Mouse (Mus musculus) cortical plate, adult 2 months (tissue): ENCODE results near the gene Phc2. TPM values are rescaled to one million over a fixed set of nuclear protein-coding genes. Genes with fewer than 3 reads are reported as not detected.
"Not testable (repeated sequence)": the region's sequence is repeated elsewhere in the genome, so short reads cannot be mapped to it uniquely, and the experiment has no call there.

Experiments used
- H3K27ac ChIP-seq: fragments of 200-500 bp; 2 replicates; pipeline ENCODE4 v1.5.1; 2012; ENCODE audit warnings: low read length, control low read depth, inconsistent platforms; ENCODE audit not compliant: insufficient read depth
- H3K4me1 ChIP-seq: fragments of 200-500 bp; 2 replicates; pipeline ENCODE4 v1.6.1; 2011; ENCODE audit warnings: low read length; ENCODE audit not compliant: control insufficient read depth, insufficient read depth
- H3K4me3 ChIP-seq: fragments of 200-500 bp; 2 replicates; pipeline ENCODE4 v1.5.1; 2011; ENCODE audit warnings: mild to moderate bottlenecking, low read length, control low read depth; ENCODE audit not compliant: insufficient read depth
- CTCF ChIP-seq: fragments of 200-500 bp; IDR thresholded peaks from 2 replicates; pipeline ENCODE4 v1.5.1; 2011; ENCODE audit warnings: mild to moderate bottlenecking, control low read depth, low read length; ENCODE audit not compliant: insufficient read depth; ENCODE audit errors: extremely low read depth
- POLR2A ChIP-seq: fragments of 200-500 bp; IDR thresholded peaks from 2 replicates; pipeline ENCODE4 v1.6.1; 2011; ENCODE audit warnings: mild to moderate bottlenecking, low read length, control low read depth; ENCODE audit not compliant: insufficient read depth; ENCODE audit errors: extremely low read depth
- polyA plus RNA-seq: library from polyadenylated mRNA; depleted of rRNA; stranded (reverse); fragments of >200 nt; gene quantifications from 2 replicates; pipeline ENCODE4 v1.2.3, GENCODE M21; 2012; rRNA removed

The Phc2 gene
- polyA plus RNA-seq = 88.5 and 92.4 TPM in 2 replicates

GRCm38 (mm10) chr4:128654505-128655381, at the start of gene Phc2:
TSS of gene Phc2 (plus strand) at chr4:128654702.
- H3K4me1 ChIP-seq = peaks cover 6% of the 10 kb centered on the region
- TF ChIP-seq CTCF (no peak), POLR2A (no peak)
- H3K4me3 ChIP-seq = peak within 1 kb of the TSS; percentile 92
- peak within 1 kb of the TSS; percentile 89 for H3K27ac ChIP-seq

- TF ChIP-seq CTCF (no peak), POLR2A (no peak)
- Histone ChIP-seq H3K27ac (no peak overlapping the region), H3K4me1 (peaks cover 4% of the 10 kb centered on the region), H3K4me3 (no peak overlapping the region)
Measured at GRCm38 (mm10) chr4:128606586-128606985, 47.9 kb upstream of the Phc2 start.

GRCm38 (mm10) chr4:128607661-128608060, 46.8 kb upstream of the Phc2 start:
- Histone ChIP-seq H3K4me1 (peaks cover 4% of the 10 kb centered on the region), H3K4me3 (no peak overlapping the region), H3K27ac (no peak overlapping the region)
- TF ChIP-seq CTCF = no peak

- Histone ChIP-seq H3K4me3 (peak overlapping the region; percentile 76), H3K4me1 (peaks cover 4% of the 10 kb centered on the region), H3K27ac (peak overlapping the region; percentile 51; the same call in 1 of the 2 replicates)
- TF ChIP-seq CTCF = no peak
- no peak for TF ChIP-seq POLR2A
Measured at GRCm38 (mm10) chr4:128609276-128609924, 45.1 kb upstream of the Phc2 start.

GRCm38 (mm10) chr4:128609925-128610402, 44.5 kb upstream of the Phc2 start, which contains the start of gene Zscan20:
TSS of gene Zscan20 (minus strand) at chr4:128610098.
- Histone ChIP-seq H3K27ac (peak within 1 kb of the TSS; percentile 51; the same call in 1 of the 2 replicates), H3K4me3 (peak within 1 kb of the TSS; percentile 76), H3K4me1 (peaks cover 4% of the 10 kb centered on the region)
- TF ChIP-seq POLR2A (peak; percentile 59), CTCF (no peak)

GRCm38 (mm10) chr4:128610706-128611105, 43.8 kb upstream of the Phc2 start:
- TF ChIP-seq POLR2A (no peak), CTCF (no peak)
- Histone ChIP-seq H3K4me3 (no peak overlapping the region; the same call in 1 of the 2 replicates), H3K27ac (no peak overlapping the region), H3K4me1 (peaks cover 4% of the 10 kb centered on the region)

- not testable (repeated sequence) for H3K4me1 ChIP-seq, H3K4me3 ChIP-seq
Measured at GRCm38 (mm10) chr4:128611726-128612125, 42.8 kb upstream of the Phc2 start.

GRCm38 (mm10) chr4:128613326-128613725, 41.2 kb upstream of the Phc2 start:
- H3K27ac ChIP-seq = no peak overlapping the region
- TF ChIP-seq CTCF (peak; percentile 88), POLR2A (no peak)
- H3K4me3 ChIP-seq = no peak overlapping the region
- no peaks in the 10 kb centered on the region; the same call in 1 of the 2 replicates for H3K4me1 ChIP-seq

More at GRCm38 (mm10) chr4:128611726-128612125, 42.8 kb upstream of the Phc2 start:
- H3K27ac ChIP-seq = not testable (repeated sequence)

GRCm38 (mm10) chr4:128615761-128616160, 38.7 kb upstream of the Phc2 start:
- no peak overlapping the region for H3K4me3 ChIP-seq
- no peak overlapping the region for H3K27ac ChIP-seq
- H3K4me1 ChIP-seq = no peaks in the 10 kb centered on the region
- TF ChIP-seq CTCF (no peak), POLR2A (no peak)
